Mouse (Mus musculus) kidney, postnatal 0 days (tissue): ENCODE measurements around the gene Lif. TPM values are rescaled to one million over a fixed set of nuclear protein-coding genes. Genes with fewer than 3 reads are reported as not detected.

ENCODE experiments used
- ATAC-seq: fragments of 200-750 bp; cut with Nextera tagmentation; replicated peaks from 2 replicates; pipeline ENCODE4 v1.8.0; 2017; ENCODE audit warnings: low read depth, moderate number of reproducible peaks, moderate TSS enrichment, moderate library complexity; ENCODE audit not compliant: low FRiP score
- DNase-seq: peaks from one replicate; pipeline ENCODE4 v3.0.0-alpha.2; 2016; ENCODE audit warnings: low spot score
- H3K27ac ChIP-seq: fragments of 300-500 bp; sonication (generic); 2 replicates; pipeline ENCODE4 v1.5.1; 2014; ENCODE audit warnings: mild to moderate bottlenecking
- H3K27me3 ChIP-seq: fragments of 300-500 bp; sonication (generic); 2 replicates; pipeline ENCODE4 v1.6.1; 2014; ENCODE audit warnings: low read length, mixed read lengths; ENCODE audit not compliant: insufficient read depth
- H3K36me3 ChIP-seq: fragments of 300-500 bp; sonication (generic); 2 replicates; pipeline ENCODE4 v1.6.1; 2014; ENCODE audit warnings: low read length, mixed read lengths; ENCODE audit not compliant: insufficient read depth
- H3K4me1 ChIP-seq: fragments of 300-500 bp; sonication (generic); replicated peaks from 2 replicates; pipeline ENCODE4 v1.6.1; 2014; ENCODE audit warnings: antibody characterized with exemption, low read length, mixed read lengths; ENCODE audit not compliant: insufficient read depth
- H3K4me2 ChIP-seq: fragments of 300-500 bp; sonication (generic); 2 replicates; pipeline ENCODE4 v1.6.1; 2014; ENCODE audit warnings: mild to moderate bottlenecking, low read length, moderate library complexity, mixed read lengths
- H3K4me3 ChIP-seq: fragments of 300-500 bp; sonication (generic); replicated peaks from 2 replicates; pipeline ENCODE4 v1.5.1; 2014; ENCODE audit warnings: low read depth, low read length
- H3K9ac ChIP-seq: fragments of 300-500 bp; sonication (generic); 2 replicates; pipeline ENCODE4 v1.6.1; 2014; ENCODE audit warnings: low read depth, low read length
- H3K9me3 ChIP-seq: fragments of 300-500 bp; sonication (generic); replicated peaks from 2 replicates; pipeline ENCODE4 v1.6.1; 2016; ENCODE audit warnings: low read length, inconsistent platforms, mixed read lengths
- CTCF ChIP-seq: IDR thresholded peaks from 2 replicates; pipeline ENCODE4 v1.5.1; 2016; ENCODE audit warnings: antibody characterized with exemption, low read depth, mild to moderate bottlenecking, moderate library complexity
- WGBS: fragments of 180-500 bp; shearing (Covaris S2); extraction: QIAGEN DNeasy Blood & Tissue Kit; methylation state at CpG from one replicate; pipeline ENCODE4 v1.1.7; 2014; 5-methylcytosine and 5-hydroxymethylcytosine counted together
- polyA plus RNA-seq: library from polyadenylated mRNA; unstranded; fragments of >200 nt; fragmentation: Nextera tagmentation; extraction: Ambion mirVana; gene quantifications from 2 replicates; pipeline ENCODE4 v1.2.1, GENCODE M21; 2015

Lif gene
- polyA plus RNA-seq, 1 experiment from 2014 or later: 0.11 TPM

- WGBS: 89% methylated on average over 21 of the region's 21 CpGs
- H3K9me3 ChIP-seq: no peaks in the 10 kb centered on the region
- no peak for ATAC-seq
- H3K27me3 ChIP-seq: no peaks in the 10 kb centered on the region
- no peaks in the 10 kb centered on the region for H3K4me1 ChIP-seq
- no peak for DNase-seq
- no peak overlapping the region for H3K9ac ChIP-seq
- no peak overlapping the region for H3K27ac ChIP-seq
- no peaks in the 10 kb centered on the region for H3K36me3 ChIP-seq
- H3K4me3 ChIP-seq: no peak overlapping the region
- H3K4me2 ChIP-seq: no peak overlapping the region
- TF ChIP-seq CTCF: no peak
Measured at GRCm38 (mm10) chr11:4236546-4237067, 20.8 kb upstream of the Lif start.

GRCm38 (mm10) chr11:4237389-4237912, 19.9 kb upstream of the Lif start:
- ATAC-seq: no peak

GRCm38 (mm10) chr11:4238167-4238566, 19.2 kb upstream of the Lif start:
- Histone ChIP-seq H3K9me3 (no peaks in the 10 kb centered on the region), H3K4me2 (no peak overlapping the region), H3K4me3 (no peak overlapping the region), H3K27me3 (no peaks in the 10 kb centered on the region), H3K4me1 (no peaks in the 10 kb centered on the region), H3K27ac (no peak overlapping the region), H3K9ac (no peak overlapping the region), H3K36me3 (no peaks in the 10 kb centered on the region)
- ATAC-seq: no peak
- 88% methylated on average over 6 of the region's 6 CpGs for WGBS
- no peak for DNase-seq
- no peak for TF ChIP-seq CTCF

More at GRCm38 (mm10) chr11:4237389-4237912, 19.9 kb upstream of the Lif start:
- Histone ChIP-seq H3K9me3 (no peaks in the 10 kb centered on the region), H3K9ac (no peak overlapping the region), H3K27me3 (no peaks in the 10 kb centered on the region), H3K27ac (no peak overlapping the region), H3K4me2 (no peak overlapping the region), H3K4me1 (no peaks in the 10 kb centered on the region), H3K36me3 (no peaks in the 10 kb centered on the region), H3K4me3 (no peak overlapping the region)
- no peak for DNase-seq
- 76% methylated on average over 18 of the region's 18 CpGs for WGBS
- TF ChIP-seq CTCF: no peak

GRCm38 (mm10) chr11:4239691-4240090, 17.7 kb upstream of the Lif start:
- no peak for ATAC-seq
- WGBS: 93% methylated on average over 23 of the region's 23 CpGs
- Histone ChIP-seq H3K27ac (no peak overlapping the region), H3K4me1 (no peaks in the 10 kb centered on the region), H3K36me3 (no peaks in the 10 kb centered on the region), H3K4me2 (no peak overlapping the region), H3K9ac (no peak overlapping the region), H3K4me3 (no peak overlapping the region), H3K27me3 (no peaks in the 10 kb centered on the region), H3K9me3 (no peaks in the 10 kb centered on the region)
- TF ChIP-seq CTCF: no peak
- no peak for DNase-seq

GRCm38 (mm10) chr11:4240151-4240550, 17.2 kb upstream of the Lif start:
- Histone ChIP-seq H3K27ac (no peak overlapping the region), H3K27me3 (no peaks in the 10 kb centered on the region), H3K36me3 (no peaks in the 10 kb centered on the region), H3K4me1 (no peaks in the 10 kb centered on the region), H3K4me2 (no peak overlapping the region), H3K4me3 (no peak overlapping the region), H3K9me3 (no peaks in the 10 kb centered on the region), H3K9ac (no peak overlapping the region)
- TF ChIP-seq CTCF: no peak
- DNase-seq (no peak), ATAC-seq (no peak)
- 66% methylated on average over 7 of the region's 7 CpGs for WGBS

- no peaks in the 10 kb centered on the region for H3K9me3 ChIP-seq
- H3K27ac ChIP-seq: no peak overlapping the region
- no peak overlapping the region for H3K9ac ChIP-seq
- DNase-seq: no peak
- H3K4me1 ChIP-seq: no peaks in the 10 kb centered on the region
- no peaks in the 10 kb centered on the region for H3K36me3 ChIP-seq
- 79% methylated on average over 4 of the region's 4 CpGs for WGBS
- H3K4me2 ChIP-seq: no peak overlapping the region
- no peak for ATAC-seq
- no peak for TF ChIP-seq CTCF
- H3K27me3 ChIP-seq: no peaks in the 10 kb centered on the region
- no peak overlapping the region for H3K4me3 ChIP-seq
Measured at GRCm38 (mm10) chr11:4241180-4241579, 16.2 kb upstream of the Lif start.

GRCm38 (mm10) chr11:4246126-4246525, 11.2 kb upstream of the Lif start:
- H3K9ac ChIP-seq: no peak overlapping the region
- TF ChIP-seq CTCF: no peak
- DNase-seq (no peak), ATAC-seq (no peak)
- no peaks in the 10 kb centered on the region for H3K9me3 ChIP-seq
- no peaks in the 10 kb centered on the region for H3K4me1 ChIP-seq
- H3K4me3 ChIP-seq: no peak overlapping the region
- H3K27ac ChIP-seq: no peak overlapping the region
- no peaks in the 10 kb centered on the region for H3K36me3 ChIP-seq
- 68% methylated on average over 6 of the region's 6 CpGs for WGBS
- no peaks in the 10 kb centered on the region for H3K27me3 ChIP-seq
- no peak overlapping the region for H3K4me2 ChIP-seq
